Mouse (Mus musculus) embryo, embryonic 9.5 days (tissue): ENCODE measurements at regions not wholly inside any gene's neighbourhood (a gene's known extent, or its start where the extent isn't known, plus 50 kb on each side); places are given as distances from the start of the nearest gene placed in this dataset.

Experiments
- DNase-seq: peaks from one replicate; pipeline ENCODE4 v3.0.0-alpha.2; 2017; ENCODE audit errors: extremely low spot score

DNA sequence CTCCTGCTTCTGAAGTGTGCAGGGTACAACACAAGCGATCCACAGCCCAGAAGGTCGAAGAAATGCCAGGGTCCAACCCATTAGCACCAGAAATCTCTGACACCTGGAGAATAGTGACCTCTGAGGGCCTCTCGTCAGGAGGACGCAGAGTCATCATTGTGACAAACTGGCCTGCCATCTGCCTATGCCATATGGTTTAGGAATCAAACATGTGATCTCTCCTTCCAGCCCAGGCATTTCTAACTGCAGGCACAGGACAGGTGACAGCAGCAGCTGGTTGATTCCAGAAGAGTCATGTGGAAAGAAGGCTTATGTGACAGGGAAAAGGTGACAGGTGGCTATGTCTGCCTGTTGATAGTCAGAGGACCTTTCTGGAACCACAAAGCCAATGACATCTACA lies 476.0 kb upstream of the Vstm2b start:
- DNase-seq, result no peak

DNA sequence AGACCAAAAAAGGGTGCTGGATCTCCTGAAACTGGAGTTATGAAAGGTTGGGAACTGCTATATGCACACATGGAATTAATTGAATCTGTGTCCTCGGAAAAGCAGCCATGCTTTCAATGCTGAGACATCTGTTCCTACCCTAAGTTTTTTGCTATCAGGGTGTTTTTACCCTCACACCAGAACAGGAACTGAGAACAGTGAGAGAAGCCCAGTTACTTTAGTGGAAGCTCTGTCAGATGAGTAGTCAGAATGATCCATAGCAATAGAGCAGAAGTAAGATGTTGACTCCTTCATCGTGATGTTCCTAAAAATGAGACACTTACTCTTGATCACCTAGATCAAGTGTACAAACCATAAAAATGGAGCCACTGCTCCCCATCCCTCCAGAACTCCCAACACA lies 468.7 kb upstream of the Vstm2b start:
- no peak for DNase-seq

DNA sequence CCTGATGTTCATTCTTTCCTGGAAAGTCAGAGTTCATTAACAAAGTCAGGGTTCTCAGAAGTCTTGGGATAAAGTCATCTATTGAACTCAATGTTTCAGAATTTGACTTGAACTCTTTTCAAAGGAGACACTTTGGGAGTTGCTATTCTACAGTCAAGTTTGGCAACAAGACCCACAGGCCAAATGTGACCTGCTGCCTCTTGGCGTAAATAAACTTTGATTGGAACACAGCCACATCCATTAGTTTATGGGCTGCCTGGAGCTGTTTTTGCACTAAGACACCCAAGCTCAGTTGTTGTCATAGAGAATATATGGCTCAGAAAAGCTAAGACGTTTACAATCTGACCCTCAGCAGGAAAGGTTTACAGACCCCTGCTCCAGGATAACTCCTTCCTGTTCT lies 464.2 kb upstream of the Vstm2b start:
- no peak for DNase-seq

DNA sequence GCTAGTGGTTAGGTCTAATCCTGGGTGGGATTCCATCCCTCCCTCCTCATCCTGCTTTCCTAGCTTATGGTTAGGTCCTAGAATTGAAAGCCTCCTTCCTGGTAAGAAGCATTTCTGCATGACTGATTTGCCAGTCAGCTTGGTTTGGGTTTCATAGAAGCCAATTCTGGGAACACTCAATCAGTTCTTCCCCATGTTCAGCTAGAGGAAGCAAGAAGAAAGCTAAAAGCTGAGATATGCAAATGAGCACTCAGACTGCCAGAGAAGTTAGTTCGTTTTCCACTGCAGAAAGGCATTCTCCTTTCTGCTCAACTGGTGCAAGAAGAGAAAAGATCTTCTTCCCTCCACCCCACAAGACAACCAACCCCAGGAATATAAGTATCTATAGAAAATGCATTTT lies 457.0 kb upstream of the Vstm2b start:
- no peak for DNase-seq

DNA sequence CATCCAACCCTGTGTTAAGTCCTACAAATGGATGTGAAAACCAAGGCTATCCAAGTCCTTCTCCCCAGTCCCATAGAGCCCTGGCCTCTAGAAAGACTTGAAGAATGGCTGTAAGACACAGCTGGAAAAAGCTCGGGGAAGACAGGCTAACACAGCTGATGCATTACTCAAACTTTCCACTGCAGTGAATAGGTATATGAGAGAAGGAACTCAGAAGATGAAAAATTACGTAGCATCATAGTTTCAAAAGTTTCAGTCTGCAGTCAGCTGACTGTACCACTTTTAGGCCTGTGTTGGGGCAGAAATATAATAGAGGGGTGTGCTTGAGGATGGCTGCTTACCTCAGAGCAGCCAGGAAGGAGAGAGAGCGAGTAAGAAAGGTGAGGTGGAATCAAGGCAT lies 456.3 kb upstream of the Vstm2b start:
- DNase-seq, result no peak

DNA sequence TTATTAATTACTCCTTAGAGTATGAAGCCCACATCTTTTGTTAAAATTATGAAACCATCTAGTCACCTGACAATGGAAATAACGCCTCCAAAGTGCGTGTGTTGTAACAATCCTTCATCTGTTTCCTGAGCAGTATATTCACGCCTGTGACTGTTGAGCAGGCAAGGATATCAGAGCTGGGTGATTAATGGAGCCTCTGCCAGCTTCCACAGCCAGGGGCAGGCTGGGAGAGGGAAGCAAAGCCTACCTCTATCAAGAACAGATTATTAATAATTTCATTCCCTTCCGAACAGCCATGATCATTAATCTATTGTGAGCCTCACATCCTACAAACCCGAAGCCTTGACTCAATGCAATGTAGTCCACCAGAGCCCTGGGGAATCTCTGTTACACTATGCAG lies 431.7 kb upstream of the Vstm2b start:
- DNase-seq, result no peak

DNA sequence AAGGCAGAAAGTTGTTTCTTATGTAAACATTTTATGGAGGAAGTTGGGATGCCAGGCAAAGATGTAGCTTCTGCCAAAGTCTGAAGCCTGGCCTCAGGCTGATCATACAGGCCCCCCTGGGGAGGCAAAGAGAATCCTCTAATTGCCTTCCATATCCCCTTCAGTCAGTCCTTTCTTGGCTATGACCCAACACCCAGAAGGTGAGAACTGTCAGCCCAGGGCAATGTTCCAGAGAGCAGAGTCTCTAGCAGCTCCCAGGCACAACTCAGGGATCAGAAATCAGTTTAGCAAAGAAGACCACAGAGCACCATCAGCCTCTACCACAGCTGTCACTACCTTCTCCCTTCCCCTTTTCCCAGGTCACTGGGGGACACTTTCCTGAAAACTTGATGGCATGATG lies 410.9 kb upstream of the Vstm2b start:
- no peak for DNase-seq

DNA sequence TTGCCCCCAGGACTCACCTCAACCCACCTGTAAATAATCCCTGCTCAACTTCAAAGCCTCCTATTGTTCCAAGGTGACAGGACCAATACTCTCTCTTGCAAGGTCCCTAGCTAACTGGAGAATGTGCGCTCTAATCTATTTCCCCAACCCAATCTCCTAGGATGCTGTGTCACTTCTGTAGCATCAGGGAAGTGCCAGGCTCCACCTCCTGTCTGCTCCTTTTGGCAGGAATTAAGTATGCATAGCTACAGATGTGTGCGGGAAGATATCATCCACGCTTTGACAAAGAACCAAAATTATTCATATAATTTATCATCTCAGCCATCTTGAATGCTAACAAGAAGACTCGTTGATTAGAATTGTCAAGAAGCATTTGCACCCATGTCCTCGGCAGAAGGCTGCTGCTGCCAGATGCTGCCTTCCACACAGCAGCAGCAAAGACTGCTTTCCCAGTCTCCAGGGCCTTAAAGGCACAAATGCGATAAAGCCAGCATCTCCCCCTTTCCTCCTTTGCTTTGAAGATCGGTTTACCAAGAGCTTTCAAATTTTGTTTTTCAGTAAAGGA lies 375.3 kb upstream of the Vstm2b start:
- DNase-seq, result no peak

DNA sequence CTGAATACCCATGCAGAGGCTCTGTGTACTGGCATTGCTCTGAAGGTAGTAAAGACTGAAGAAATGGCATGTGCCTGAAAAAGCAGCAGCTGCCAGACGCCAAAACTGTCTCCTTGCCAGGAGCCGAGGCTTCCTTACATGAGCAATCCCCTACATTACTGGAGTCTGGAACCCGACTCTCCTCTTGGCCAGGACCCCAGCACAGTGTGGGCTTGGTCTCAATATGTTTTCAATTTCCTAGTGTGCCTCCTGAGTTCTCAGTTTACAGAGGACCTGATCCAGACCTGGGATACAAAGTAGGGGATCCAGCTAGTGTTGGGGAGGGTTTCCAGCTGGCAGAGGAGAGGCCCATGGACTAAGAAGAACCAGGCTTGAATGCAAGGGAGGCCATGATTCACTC lies 361.5 kb upstream of the Vstm2b start:
- no peak for DNase-seq

DNA sequence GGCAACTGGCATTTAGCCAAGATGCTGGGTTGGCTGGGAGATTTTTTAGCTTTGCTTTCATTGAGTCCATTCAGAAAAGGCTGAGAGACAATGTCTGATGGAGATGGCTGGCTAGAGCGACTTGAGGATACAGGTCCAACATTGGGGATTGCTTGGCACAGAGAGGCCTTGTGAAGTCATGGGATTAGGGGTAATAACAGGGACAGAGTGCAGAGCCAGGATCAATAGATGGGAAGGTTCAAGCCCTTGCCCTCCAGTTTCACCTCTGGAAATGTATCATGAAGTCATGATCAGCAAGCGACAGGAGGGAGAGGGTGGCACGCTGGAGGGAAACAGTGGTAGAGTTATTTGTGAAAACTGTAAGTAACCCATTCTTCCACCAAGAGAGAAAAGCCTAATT lies 360.5 kb upstream of the Vstm2b start:
- DNase-seq, result no peak

DNA sequence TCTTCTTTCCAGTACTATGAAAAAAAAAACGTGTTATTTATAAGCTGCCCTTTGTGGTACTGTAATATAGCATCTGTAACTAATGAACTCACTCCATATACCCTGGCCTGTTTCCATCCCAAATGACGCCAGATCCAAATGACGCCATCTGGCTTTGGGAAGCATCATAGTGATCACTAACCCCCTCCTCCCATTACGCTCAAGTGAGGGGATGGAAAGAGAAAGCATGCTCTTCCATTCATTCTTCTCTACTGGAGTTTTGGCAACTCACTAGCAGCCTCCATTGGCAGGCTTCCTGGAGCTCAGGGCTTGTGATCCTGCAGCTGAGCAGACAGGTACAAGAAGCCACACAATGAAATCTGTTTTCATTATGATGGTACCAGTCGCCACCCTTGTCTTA lies 358.3 kb upstream of the Vstm2b start:
- no peak for DNase-seq

DNA sequence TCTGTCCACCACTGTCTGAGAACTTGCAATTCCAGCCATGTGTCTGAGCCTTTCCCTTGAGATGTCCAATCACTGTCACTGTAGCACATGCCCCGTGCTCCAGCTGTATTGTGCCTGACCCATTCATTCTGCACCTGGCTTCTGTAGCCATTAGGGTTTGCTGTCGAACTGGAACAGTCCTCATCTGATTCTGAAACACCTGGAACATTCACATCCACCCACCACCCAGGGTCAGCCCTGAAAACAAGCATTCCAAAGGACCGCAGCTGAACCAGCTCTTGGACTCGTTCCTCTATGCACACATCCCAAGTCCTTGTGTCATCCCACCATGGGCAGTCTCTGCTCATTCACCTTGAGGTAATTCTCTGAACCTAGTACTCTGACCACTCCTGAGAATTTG lies 356.8 kb upstream of the Vstm2b start:
- no peak for DNase-seq

DNA sequence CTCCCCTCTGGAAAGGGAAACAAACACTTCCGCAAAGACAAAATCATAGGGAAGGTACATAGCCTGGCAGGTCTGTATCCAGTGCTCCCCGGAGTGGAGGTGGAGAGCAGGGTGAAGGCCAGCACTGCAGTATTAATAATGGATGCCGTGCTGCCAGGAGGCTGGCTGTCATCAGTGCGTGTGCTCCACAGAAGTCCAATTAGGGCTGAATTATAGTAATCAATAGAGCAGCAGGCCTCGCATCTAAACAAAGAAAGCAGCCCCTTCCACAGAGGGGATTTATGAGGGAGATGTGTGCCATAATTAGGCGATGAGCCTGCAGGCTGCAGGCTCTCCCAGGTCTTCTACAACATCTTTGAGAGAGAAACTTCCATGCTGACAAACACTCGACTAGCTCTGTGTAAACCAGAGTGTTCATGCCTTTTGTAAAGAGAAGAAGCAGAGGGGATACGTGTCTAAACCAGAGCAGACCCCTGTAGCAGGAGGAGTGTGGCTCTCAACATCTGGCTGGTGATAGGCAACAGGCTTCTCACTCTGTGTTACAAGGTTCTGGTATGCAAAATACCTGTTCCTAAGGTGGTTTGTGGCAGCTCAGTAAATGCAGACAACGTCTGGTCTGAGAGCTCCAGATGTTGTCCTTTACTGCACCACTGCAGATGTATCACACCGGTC lies 334.5 kb upstream of the Vstm2b start:
- no peak for DNase-seq

DNA sequence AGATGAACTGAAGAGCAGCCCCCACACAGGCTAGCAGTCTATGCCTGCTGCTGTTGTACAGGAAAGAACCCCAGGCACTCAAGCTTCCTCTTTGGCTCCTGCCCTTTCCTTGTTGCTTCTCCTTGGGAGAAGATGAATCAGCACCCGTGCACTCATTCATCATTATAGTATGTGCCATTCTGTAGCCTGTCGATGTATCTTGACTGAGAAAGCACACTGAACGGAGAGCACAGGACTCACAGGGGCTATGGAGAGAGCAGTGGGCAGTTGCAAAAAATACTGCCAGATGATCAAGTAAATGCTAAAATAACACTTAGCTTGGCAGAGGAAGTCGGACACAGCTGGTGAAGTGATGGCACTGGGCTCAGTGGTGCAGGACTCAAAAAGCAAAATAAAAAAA lies 322.2 kb upstream of the Vstm2b start:
- DNase-seq, result no peak

DNA sequence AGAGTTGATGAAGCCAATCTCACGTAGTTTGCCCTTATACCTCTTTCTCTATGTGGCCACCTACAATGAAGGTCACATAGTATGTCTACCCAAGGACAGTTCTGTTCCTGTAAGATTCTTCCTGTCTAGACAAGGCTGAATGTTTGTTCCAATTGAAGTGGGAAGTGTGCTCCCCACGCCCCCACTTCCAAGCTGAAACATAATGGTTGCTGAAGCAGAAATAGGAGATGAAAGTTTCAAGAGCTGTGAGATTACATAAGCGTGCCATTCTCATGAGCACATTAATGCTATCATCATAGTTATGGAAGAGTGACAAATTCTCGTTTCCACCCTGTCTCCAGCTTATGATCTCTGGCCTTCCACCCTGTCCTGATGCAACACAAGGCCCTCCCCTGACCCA lies 320.8 kb upstream of the Vstm2b start:
- DNase-seq, result no peak

DNA sequence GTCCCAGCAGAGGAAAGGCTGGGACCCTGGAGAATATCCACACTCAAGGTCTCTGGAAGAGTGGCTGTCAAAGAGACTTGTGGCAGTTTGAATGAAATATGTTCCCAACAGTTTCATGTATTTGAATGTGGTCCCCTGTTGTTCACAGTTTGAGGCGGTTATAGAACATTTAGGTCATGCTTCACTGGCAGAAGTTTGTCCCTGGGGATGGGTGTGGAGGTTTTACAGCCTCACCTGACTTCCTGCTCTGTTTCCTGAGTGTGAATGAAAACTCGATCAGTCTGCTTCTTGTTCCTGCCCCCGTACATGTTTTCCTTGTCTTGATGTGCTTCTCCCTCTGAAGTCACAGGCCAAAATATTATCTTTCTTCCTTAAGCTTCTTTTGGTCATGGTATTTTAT lies 277.4 kb upstream of the Vstm2b start:
- DNase-seq, result no peak

DNA sequence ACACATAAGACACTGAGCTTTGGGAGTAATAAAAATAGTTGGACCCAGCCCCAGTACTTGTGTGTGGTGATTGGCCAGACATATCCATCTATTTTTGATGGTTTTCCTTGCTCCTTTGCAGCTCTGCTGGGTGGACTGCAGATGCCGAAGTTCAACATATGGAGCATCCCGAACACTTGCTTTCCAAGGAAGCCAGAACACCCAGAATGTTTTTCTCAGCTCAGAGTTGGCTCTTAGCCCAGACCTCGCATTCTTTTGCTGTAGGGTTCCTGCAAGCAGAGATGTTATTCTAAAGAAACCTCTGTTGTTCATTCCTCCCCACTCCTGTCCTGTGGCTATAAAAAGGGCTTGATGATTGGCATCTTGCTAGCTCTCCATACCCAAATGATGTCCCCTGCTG lies 275.3 kb upstream of the Vstm2b start:
- DNase-seq, result no peak

DNA sequence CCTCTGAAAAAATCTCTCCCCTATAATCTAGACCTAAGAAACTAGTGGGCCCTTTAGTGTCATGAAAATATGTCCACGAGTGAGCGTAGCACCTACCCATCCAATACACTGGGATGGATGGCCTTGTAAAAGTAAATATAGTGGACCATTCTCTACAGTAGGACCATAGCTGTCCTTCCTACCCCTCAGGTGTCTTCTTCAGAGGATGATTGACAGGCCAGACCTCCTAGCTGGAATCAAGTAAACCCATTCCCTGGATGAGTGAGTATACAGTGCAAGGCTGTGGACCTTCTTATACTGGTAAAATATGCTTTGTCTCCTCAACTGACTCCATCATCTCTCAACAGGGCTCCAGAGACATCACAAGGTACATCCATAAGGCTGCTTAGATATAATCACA lies 274.8 kb upstream of the Vstm2b start:
- DNase-seq, result no peak

DNA sequence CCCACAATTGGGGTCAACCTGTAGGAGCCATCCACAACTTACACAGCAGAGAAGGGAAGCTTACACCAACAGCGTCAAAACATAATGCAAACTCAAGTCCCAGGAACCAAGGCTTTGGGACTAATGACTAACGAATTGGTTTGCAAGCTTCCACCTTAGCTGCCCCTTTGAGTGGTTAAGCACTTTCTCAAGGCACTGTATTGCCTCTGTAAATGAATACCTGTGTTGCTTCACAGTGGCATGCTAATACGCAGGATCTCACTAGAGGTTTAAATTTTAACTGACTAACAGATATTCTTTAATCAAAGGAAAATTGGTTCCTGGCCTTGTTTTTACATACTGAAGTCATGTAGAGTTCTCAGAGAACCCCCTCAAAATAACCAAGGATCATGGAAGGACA lies 261.8 kb upstream of the Vstm2b start:
- DNase-seq, result no peak

DNA sequence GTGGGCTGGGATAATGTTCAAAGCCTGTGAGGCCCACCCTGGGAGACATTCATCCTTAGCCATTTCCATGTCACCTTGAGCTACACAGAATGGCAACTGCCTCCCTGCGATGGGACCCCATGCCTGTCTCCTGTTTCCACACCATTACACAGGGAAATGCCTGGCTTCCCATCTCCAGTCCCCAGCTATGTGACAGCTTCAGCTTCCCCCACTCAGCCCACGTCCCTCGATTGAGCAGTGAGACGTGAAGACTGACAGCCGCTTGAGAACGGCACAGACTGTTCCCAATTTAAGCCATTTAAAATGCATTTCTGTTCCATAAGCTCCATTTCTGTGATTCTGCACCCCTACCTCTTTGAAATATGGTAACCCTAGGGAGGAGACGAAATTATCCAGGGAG lies 243.1 kb upstream of the Vstm2b start:
- DNase-seq, result no peak

DNA sequence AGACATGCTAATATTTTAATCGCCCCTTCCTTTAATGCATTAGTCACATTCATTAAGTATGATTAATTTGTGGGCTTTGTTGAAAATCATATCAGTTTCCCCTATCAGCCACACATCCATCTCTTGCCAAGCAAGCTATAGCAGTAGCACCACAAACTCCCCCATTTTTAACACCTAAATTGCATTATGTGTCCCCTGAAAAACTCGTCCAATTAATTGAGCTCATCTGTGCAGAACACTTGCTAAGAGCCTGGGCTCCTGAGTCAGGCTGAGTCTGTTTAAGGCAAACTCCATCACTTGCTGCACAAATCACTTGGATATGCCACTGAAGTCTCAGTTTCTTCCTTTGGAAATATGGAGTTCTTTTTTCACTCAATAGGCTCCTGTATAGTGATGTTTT lies 242.7 kb upstream of the Vstm2b start:
- DNase-seq, result no peak

DNA sequence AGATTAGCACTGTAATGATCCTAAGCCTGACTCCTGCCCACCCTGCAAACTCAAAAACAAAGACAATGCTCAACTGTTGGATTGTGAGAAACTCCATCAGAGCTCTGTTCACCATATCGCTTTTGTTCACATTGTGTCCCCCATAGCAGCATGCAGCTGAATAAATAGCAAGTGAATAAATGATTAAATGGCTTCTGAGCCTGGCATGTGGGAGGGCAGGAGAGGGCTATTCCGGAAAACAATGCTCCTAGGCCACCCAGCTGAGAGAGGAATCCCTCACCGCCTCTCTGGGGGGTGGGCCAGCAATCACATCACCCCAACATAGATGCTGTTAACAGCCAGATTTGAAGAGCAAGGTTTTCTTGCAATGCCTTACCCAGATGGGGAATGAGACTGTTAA lies 238.5 kb upstream of the Vstm2b start:
- DNase-seq, result peak; percentile 29

DNA sequence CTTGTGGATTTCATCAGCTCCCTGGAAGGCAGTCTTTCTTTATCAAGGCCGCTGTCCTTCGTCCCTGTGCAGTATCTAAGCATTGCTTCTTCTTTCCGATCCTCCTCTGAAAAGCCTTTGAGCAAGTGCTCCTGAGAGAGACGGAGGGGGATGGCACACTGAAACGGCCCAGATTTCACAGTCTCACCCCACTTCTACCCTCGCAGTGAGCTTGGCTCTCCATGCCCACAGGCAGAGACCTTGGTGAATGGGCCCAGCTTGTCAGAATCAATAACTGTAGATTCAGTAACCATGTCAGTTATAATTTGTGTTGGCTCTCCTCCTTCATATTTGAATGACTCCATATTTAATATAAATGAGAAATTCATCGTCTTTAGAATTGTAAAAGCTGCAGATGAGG lies 234.3 kb upstream of the Vstm2b start:
- no peak for DNase-seq

DNA sequence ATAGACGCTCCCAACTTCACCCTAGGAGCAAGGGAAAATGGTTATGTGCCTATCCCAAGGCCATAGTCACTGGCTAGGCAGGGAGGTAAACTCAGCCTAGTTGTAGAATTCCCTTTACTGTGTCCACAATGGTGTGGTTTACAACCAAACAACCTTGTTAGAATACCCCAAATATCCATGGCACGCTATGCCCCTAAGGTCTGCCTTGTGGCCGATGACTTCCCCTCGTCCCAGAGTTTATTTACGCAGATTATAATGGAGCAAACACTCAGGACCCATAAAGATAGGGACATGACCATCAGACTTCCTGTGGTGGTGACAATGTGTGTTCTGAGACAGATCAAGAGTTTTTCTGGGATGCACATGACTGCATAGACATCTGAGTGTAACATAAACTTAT lies 231.5 kb upstream of the Vstm2b start:
- DNase-seq, result no peak
